Mouse (Mus musculus): ENCODE measurements around the gene Plcb4. TPM values are rescaled to one million over a fixed set of nuclear protein-coding genes. Genes with fewer than 3 reads are reported as not detected.
A peak's percentile ranks its signal among the peaks of the same experiment; 100 is the strongest.

Gene Plcb4
- polyA plus RNA-seq, 1 experiment from 2014 or later: 14.5 TPM

DNA sequence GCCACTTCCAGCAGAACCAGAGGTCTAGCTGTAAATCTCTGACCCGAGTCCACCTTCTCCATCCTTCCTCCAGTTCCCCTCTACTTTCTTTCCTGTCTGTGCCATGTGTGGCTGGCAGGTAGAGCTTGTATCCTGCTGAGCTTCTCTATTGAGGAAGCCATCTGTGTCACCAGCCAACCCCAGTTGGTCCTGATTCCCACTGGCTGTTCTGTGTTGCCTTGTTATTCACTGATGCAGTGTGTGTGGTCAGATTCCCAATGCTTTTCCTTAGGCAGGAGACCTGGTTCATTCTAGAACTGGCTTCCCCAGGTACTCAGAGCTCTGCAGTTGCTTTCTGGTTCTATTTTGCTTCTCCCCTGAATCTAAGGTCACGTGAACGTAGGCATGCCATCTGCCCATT lies 177.6 kb downstream of the Plcb4 start:
- no peaks in the 10 kb centered on the region for H3K36me3 ChIP-seq (ENCODE audit: control insufficient read depth, insufficient read depth, low read length)
- no peak overlapping the region for H3K4me2 ChIP-seq
- DNase-seq (ENCODE audit: low spot score, missing footprints) (peak; percentile 35), ATAC-seq (ENCODE audit: low FRiP score) (no peak)
- no peaks in the 10 kb centered on the region for H3K9me3 ChIP-seq (ENCODE audit: control insufficient read depth, low read length)
- H3K4me3 ChIP-seq (ENCODE audit: low read depth, low read length): no peak overlapping the region
- H3K9ac ChIP-seq (ENCODE audit: low read length): no peak overlapping the region
- WGBS: 87% methylated on average over 3 of the region's 3 CpGs
- H3K4me1 ChIP-seq (ENCODE audit: control insufficient read depth, insufficient read depth, low read length): no peaks in the 10 kb centered on the region
- H3K27ac ChIP-seq (ENCODE audit: low read depth, low read length): no peak overlapping the region
- no peaks in the 10 kb centered on the region for H3K27me3 ChIP-seq (ENCODE audit: control insufficient read depth, insufficient read depth, low read length)

GRCm38 (mm10) chr2:135837730-135838129 lies 178.9 kb downstream of the Plcb4 start:
- 76% methylated on average over 1 of the region's 1 CpGs for WGBS
- H3K27ac ChIP-seq (ENCODE audit: low read depth, low read length): no peak overlapping the region
- H3K4me3 ChIP-seq (ENCODE audit: low read depth, low read length): no peak overlapping the region
- H3K9me3 ChIP-seq (ENCODE audit: control insufficient read depth, low read length): no peaks in the 10 kb centered on the region
- H3K36me3 ChIP-seq (ENCODE audit: control insufficient read depth, insufficient read depth, low read length): no peaks in the 10 kb centered on the region
- H3K4me2 ChIP-seq: no peak overlapping the region
- no peaks in the 10 kb centered on the region for H3K27me3 ChIP-seq (ENCODE audit: control insufficient read depth, insufficient read depth, low read length)
- H3K4me1 ChIP-seq (ENCODE audit: control insufficient read depth, insufficient read depth, low read length): no peaks in the 10 kb centered on the region
- ATAC-seq (ENCODE audit: low FRiP score): no peak
- no peak overlapping the region for H3K9ac ChIP-seq (ENCODE audit: low read length)
- DNase-seq (ENCODE audit: low spot score, missing footprints): peak; percentile 65

DNA sequence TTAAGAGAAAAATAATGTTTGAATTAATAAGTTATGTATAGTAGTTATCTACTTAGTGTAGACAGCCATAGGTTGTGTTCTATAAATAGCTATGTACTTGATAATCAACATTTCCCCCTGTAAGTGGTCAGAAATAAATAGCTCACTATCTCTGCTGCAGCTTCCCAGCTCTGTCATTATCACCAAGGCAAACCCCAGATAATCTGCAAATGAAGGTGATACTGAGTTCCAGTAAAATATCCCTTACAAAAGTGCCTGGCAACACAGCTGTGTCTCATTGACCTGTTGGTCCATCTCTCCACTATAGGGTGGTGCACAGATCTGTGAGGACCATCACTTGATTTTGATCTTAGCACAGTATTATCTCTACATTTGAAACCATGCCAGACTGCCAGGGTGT lies 179.3 kb downstream of the Plcb4 start:
- H3K4me3 ChIP-seq (ENCODE audit: low read depth, low read length): no peak overlapping the region
- H3K27ac ChIP-seq (ENCODE audit: low read depth, low read length): no peak overlapping the region
- no peak for ATAC-seq (ENCODE audit: low FRiP score)
- H3K4me1 ChIP-seq (ENCODE audit: control insufficient read depth, insufficient read depth, low read length): no peaks in the 10 kb centered on the region
- no peak overlapping the region for H3K4me2 ChIP-seq
- peak; percentile 45 for DNase-seq (ENCODE audit: low spot score, missing footprints)
- no peak overlapping the region for H3K9ac ChIP-seq (ENCODE audit: low read length)
- H3K36me3 ChIP-seq (ENCODE audit: control insufficient read depth, insufficient read depth, low read length): no peaks in the 10 kb centered on the region
- H3K27me3 ChIP-seq (ENCODE audit: control insufficient read depth, insufficient read depth, low read length): no peaks in the 10 kb centered on the region
- H3K9me3 ChIP-seq (ENCODE audit: control insufficient read depth, low read length): no peaks in the 10 kb centered on the region

DNA sequence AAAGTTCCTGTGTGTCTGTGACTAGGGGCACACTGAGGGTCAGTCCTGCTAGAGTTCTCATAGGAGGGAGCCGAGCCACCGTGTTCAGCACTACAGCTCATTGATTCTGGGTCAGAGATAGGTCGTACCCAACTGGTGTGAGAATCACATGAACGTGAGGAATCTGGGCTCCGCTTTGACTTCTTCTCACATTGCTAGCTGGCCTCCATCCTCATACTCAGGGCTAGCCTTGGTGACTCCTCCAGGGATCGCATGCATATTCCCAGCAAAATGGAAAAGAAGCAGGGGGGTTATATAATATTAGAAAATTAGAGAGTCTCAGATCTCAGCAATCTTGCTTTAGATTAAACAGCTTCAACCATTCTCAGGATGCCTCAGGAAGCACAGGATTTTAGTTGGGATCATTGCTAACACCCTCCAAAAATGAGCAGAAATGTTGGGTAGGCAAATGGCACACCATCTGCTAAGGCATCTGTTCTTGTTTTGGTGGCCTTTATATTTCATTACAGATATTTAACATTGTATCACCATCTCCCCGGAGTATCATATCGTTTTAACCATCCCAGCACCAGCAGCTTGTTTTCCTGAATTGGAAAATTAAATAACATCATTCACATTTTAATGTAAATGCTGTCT lies 180.0 kb downstream of the Plcb4 start:
- DNase-seq (ENCODE audit: low spot score, missing footprints) (peak; percentile 21), ATAC-seq (ENCODE audit: low FRiP score) (no peak)
- no peaks in the 10 kb centered on the region for H3K27me3 ChIP-seq (ENCODE audit: control insufficient read depth, insufficient read depth, low read length)
- H3K9ac ChIP-seq (ENCODE audit: low read length): no peak overlapping the region
- no peak overlapping the region for H3K4me2 ChIP-seq
- H3K4me1 ChIP-seq (ENCODE audit: control insufficient read depth, insufficient read depth, low read length): no peaks in the 10 kb centered on the region
- no peak overlapping the region for H3K27ac ChIP-seq (ENCODE audit: low read depth, low read length)
- H3K36me3 ChIP-seq (ENCODE audit: control insufficient read depth, insufficient read depth, low read length): no peaks in the 10 kb centered on the region
- H3K4me3 ChIP-seq (ENCODE audit: low read depth, low read length): no peak overlapping the region
- H3K9me3 ChIP-seq (ENCODE audit: control insufficient read depth, low read length): no peaks in the 10 kb centered on the region
- WGBS: 88% methylated on average over 8 of the region's 8 CpGs

GRCm38 (mm10) chr2:135843721-135844120 lies 184.9 kb downstream of the Plcb4 start:
- WGBS: 83% methylated on average over 8 of the region's 8 CpGs

DNA sequence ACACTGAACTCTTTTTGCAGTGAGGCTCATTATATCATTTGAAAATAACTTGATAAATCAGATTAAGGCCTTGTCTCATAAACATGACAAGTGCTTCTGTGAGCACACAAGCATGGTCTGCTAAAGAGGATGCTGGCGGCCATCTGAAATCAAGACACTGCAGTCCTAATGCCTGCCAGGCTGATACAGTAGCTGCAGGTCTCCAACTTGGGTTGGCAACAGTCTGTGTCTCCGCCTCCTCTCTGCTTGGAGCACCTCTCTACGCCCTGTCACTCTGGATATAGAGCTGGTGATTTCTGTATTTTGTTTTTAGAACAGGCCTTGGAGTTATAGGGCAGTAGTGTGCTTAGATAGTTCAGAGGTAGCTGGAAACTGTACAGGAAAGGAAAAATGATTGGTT lies 188.1 kb downstream of the Plcb4 start:
- H3K27ac ChIP-seq (ENCODE audit: low read depth, low read length): no peak overlapping the region
- DNase-seq (ENCODE audit: low spot score, missing footprints) (no peak), ATAC-seq (ENCODE audit: low FRiP score) (no peak)
- no peaks in the 10 kb centered on the region for H3K9me3 ChIP-seq (ENCODE audit: control insufficient read depth, low read length)
- no peak overlapping the region for H3K4me2 ChIP-seq
- no peaks in the 10 kb centered on the region for H3K36me3 ChIP-seq (ENCODE audit: control insufficient read depth, insufficient read depth, low read length)
- no peaks in the 10 kb centered on the region for H3K27me3 ChIP-seq (ENCODE audit: control insufficient read depth, insufficient read depth, low read length)
- 89% methylated on average over 3 of the region's 3 CpGs for WGBS
- H3K4me1 ChIP-seq (ENCODE audit: control insufficient read depth, insufficient read depth, low read length): no peaks in the 10 kb centered on the region
- H3K4me3 ChIP-seq (ENCODE audit: low read depth, low read length): no peak overlapping the region
- H3K9ac ChIP-seq (ENCODE audit: low read length): no peak overlapping the region

More at GRCm38 (mm10) chr2:135843721-135844120, 184.9 kb downstream of the Plcb4 start:
- Histone ChIP-seq H3K4me2 (no peak overlapping the region), H3K9me3 (ENCODE audit: control insufficient read depth, low read length) (no peaks in the 10 kb centered on the region), H3K36me3 (ENCODE audit: control insufficient read depth, insufficient read depth, low read length) (no peaks in the 10 kb centered on the region), H3K9ac (ENCODE audit: low read length) (no peak overlapping the region), H3K4me1 (ENCODE audit: control insufficient read depth, insufficient read depth, low read length) (no peaks in the 10 kb centered on the region), H3K27me3 (ENCODE audit: control insufficient read depth, insufficient read depth, low read length) (no peaks in the 10 kb centered on the region), H3K27ac (ENCODE audit: low read depth, low read length) (no peak overlapping the region), H3K4me3 (ENCODE audit: low read depth, low read length) (no peak overlapping the region)
- ATAC-seq (ENCODE audit: low FRiP score) (no peak), DNase-seq (ENCODE audit: low spot score, missing footprints) (no peak)

DNA sequence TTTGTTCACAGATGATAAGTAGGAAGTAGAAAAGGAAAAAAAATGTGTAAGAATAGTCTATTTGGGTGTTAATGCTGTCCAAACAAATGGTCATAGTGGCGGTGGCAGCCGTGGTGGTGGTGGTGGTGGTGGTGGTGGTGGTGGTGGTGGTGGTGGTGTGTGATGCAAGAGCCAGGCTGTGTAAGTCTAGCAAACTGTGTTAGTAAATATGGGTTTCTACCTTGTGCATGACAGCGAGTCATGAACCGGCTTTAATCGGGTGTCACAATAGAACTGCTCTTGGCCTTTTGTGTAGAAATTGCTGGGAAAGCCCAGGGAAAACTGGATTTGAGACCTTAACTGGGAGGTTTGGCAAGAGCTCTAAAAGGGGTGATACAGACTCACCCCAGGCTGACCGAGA lies 188.9 kb downstream of the Plcb4 start:
- H3K36me3 ChIP-seq (ENCODE audit: control insufficient read depth, insufficient read depth, low read length): no peaks in the 10 kb centered on the region
- no peak overlapping the region for H3K4me3 ChIP-seq (ENCODE audit: low read depth, low read length)
- no peak for ATAC-seq (ENCODE audit: low FRiP score)
- no peak overlapping the region for H3K27ac ChIP-seq (ENCODE audit: low read depth, low read length)
- DNase-seq (ENCODE audit: low spot score, missing footprints): no peak
- H3K9ac ChIP-seq (ENCODE audit: low read length): no peak overlapping the region
- WGBS: 88% methylated on average over 6 of the region's 6 CpGs
- no peaks in the 10 kb centered on the region for H3K27me3 ChIP-seq (ENCODE audit: control insufficient read depth, insufficient read depth, low read length)
- H3K4me2 ChIP-seq: no peak overlapping the region
- no peaks in the 10 kb centered on the region for H3K9me3 ChIP-seq (ENCODE audit: control insufficient read depth, low read length)
- H3K4me1 ChIP-seq (ENCODE audit: control insufficient read depth, insufficient read depth, low read length): no peaks in the 10 kb centered on the region

DNA sequence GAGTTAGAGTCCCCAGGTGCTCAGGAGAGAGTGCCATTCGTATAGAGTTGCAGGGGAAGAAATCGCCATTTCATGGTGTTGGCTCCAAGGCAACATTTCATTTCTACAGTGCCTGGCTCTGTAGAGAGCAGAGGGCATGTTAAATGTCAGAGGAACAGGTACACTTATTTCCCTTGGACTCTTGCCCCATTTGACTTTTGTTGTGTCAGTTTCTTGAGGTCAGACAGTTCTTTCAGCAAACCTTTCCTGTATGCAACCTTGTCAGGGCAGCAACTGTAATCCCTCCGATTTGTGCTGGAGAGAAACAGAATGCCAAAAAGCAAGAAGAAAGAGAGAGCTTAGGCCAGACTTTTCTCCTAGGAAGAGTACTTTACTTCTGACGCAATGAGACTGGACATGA lies 189.4 kb downstream of the Plcb4 start:
- H3K9ac ChIP-seq (ENCODE audit: low read length): no peak overlapping the region
- no peak overlapping the region for H3K4me3 ChIP-seq (ENCODE audit: low read depth, low read length)
- H3K4me1 ChIP-seq (ENCODE audit: control insufficient read depth, insufficient read depth, low read length): no peaks in the 10 kb centered on the region
- WGBS: 90% methylated on average over 4 of the region's 4 CpGs
- H3K36me3 ChIP-seq (ENCODE audit: control insufficient read depth, insufficient read depth, low read length): no peaks in the 10 kb centered on the region
- no peak overlapping the region for H3K4me2 ChIP-seq
- ATAC-seq (ENCODE audit: low FRiP score) (no peak), DNase-seq (ENCODE audit: low spot score, missing footprints) (no peak)
- H3K9me3 ChIP-seq (ENCODE audit: control insufficient read depth, low read length): no peaks in the 10 kb centered on the region
- no peaks in the 10 kb centered on the region for H3K27me3 ChIP-seq (ENCODE audit: control insufficient read depth, insufficient read depth, low read length)
- no peak overlapping the region for H3K27ac ChIP-seq (ENCODE audit: low read depth, low read length)

DNA sequence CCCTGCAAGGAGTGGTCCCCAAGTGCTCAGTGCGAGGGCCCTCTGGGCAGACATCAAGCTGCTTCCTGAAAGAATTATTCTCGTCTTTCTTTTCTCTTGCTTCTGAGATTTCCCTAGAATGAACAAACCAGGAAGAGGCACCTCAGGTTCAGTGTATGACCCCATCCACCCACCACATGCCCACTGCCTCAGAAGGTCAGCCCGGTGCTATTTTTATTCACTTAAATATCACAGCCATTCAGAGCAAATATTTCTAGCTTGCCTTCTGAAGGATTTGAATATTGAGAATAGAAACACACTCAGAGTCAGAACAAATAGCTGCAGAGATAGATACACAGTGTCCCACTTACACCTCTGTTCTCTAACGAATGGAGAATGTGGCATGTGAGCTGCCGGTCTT lies 193.2 kb downstream of the Plcb4 start:
- no peaks in the 10 kb centered on the region for H3K27me3 ChIP-seq (ENCODE audit: control insufficient read depth, insufficient read depth, low read length)
- no peak overlapping the region for H3K9ac ChIP-seq (ENCODE audit: low read length)
- H3K9me3 ChIP-seq (ENCODE audit: control insufficient read depth, low read length): no peaks in the 10 kb centered on the region
- 89% methylated on average over 5 of the region's 5 CpGs for WGBS
- H3K36me3 ChIP-seq (ENCODE audit: control insufficient read depth, insufficient read depth, low read length): no peaks in the 10 kb centered on the region
- DNase-seq (ENCODE audit: low spot score, missing footprints) (peak; percentile 6), ATAC-seq (ENCODE audit: low FRiP score) (no peak)
- H3K4me2 ChIP-seq: no peak overlapping the region
- H3K4me3 ChIP-seq (ENCODE audit: low read depth, low read length): no peak overlapping the region
- H3K27ac ChIP-seq (ENCODE audit: low read depth, low read length): no peak overlapping the region
- H3K4me1 ChIP-seq (ENCODE audit: control insufficient read depth, insufficient read depth, low read length): no peaks in the 10 kb centered on the region

All from midbrain, embryonic 11.5 days (tissue).